Mouse (Mus musculus) neural tube, embryonic 12.5 days (tissue): ENCODE data around the gene Lrp3. TPM values are rescaled to one million over a fixed set of nuclear protein-coding genes. Genes with fewer than 3 reads are reported as not detected.
A peak's percentile ranks its signal among the peaks of the same experiment; 100 is the strongest.

ENCODE experiments used
- ATAC-seq: fragments of 200-750 bp; cut with Nextera tagmentation; 2 replicates; pipeline ENCODE4 v1.8.0; 2017; ENCODE audit warnings: low read depth, mild to moderate bottlenecking, moderate TSS enrichment, moderate library complexity; ENCODE audit not compliant: low FRiP score
- H3K27ac ChIP-seq: fragments of 300-500 bp; sonication (generic); 2 replicates; pipeline ENCODE4 v1.5.1; 2016
- H3K27me3 ChIP-seq: fragments of 300-500 bp; sonication (generic); replicated peaks from 2 replicates; pipeline ENCODE4 v1.6.1; 2016; ENCODE audit warnings: mild to moderate bottlenecking
- H3K36me3 ChIP-seq: fragments of 300-500 bp; sonication (generic); 2 replicates; pipeline ENCODE4 v1.6.1; 2016; ENCODE audit warnings: mild to moderate bottlenecking
- H3K4me1 ChIP-seq: fragments of 300-500 bp; sonication (generic); 2 replicates; pipeline ENCODE4 v1.6.1; 2016
- H3K4me2 ChIP-seq: fragments of 300-500 bp; sonication (generic); replicated peaks from 2 replicates; pipeline ENCODE4 v1.6.1; 2016; ENCODE audit warnings: mild to moderate bottlenecking
- H3K4me3 ChIP-seq: fragments of 300-500 bp; sonication (generic); 2 replicates; pipeline ENCODE4 v1.5.1; 2016
- H3K9ac ChIP-seq: fragments of 300-500 bp; sonication (generic); 2 replicates; pipeline ENCODE4 v1.6.1; 2016; ENCODE audit warnings: mild to moderate bottlenecking
- H3K9me3 ChIP-seq: fragments of 300-500 bp; sonication (generic); 2 replicates; pipeline ENCODE4 v1.6.1; 2016; ENCODE audit warnings: mild to moderate bottlenecking
- WGBS: fragments of 180-500 bp; shearing (Covaris S2); methylation state at CpG from one replicate; pipeline ENCODE4 v1.1.7; 2016; 5-methylcytosine and 5-hydroxymethylcytosine counted together
- polyA plus RNA-seq: library from polyadenylated mRNA; unstranded; fragments of >200 nt; fragmentation: Nextera tagmentation; extraction: Ambion mirVana; gene quantifications from 2 replicates; pipeline ENCODE4 v1.2.1, GENCODE M21; 2016

Lrp3 gene
- polyA plus RNA-seq, 1 experiment from 2014 or later = 23.2 TPM

DNA sequence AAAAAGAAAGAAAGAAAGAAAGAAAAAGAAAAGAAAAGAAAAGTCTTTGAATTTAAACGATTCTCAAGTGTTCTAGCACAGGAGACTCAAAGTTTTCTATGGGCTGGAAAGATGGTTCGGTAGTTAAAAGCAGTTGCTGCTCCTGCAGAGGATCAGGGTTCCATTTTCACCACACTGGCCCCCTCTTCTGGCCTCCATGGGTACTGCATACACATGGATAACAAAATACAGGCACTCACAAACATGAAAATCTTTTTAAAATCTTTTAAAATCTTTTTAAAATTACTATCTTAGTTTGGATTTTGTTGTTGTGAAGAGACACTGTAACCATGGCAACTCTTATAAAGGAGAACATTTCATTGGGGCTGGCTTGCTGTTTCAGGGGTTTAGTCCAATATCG, 15.0 kb upstream of the Lrp3 start:
- Histone ChIP-seq H3K4me1 (peaks cover under 1% of the 10 kb centered on the region; the same call in 1 of the 2 replicates), H3K4me2 (no peak overlapping the region), H3K27me3 (no peaks in the 10 kb centered on the region), H3K9me3 (no peaks in the 10 kb centered on the region), H3K36me3 (no peaks in the 10 kb centered on the region), H3K27ac (no peak overlapping the region), H3K4me3 (no peak overlapping the region), H3K9ac (no peak overlapping the region)
- WGBS = 63% methylated on average over 3 of the region's 3 CpGs
- no peak for ATAC-seq

GRCm38 (mm10) chr7:35220694-35221365, 5.5 kb upstream of the Lrp3 start:
- Histone ChIP-seq H3K27ac (no peak overlapping the region), H3K9me3 (no peaks in the 10 kb centered on the region), H3K27me3 (no peaks in the 10 kb centered on the region), H3K36me3 (no peaks in the 10 kb centered on the region), H3K9ac (no peak overlapping the region), H3K4me3 (no peak overlapping the region), H3K4me1 (no peaks in the 10 kb centered on the region), H3K4me2 (no peak overlapping the region)
- no peak for ATAC-seq
- 78% methylated on average over 9 of the region's 9 CpGs for WGBS

- peaks cover 19% of the 10 kb centered on the region for H3K4me1 ChIP-seq
- 48% methylated on average over 5 of the region's 5 CpGs for WGBS
- H3K9me3 ChIP-seq = no peaks in the 10 kb centered on the region
- peak overlapping the region; percentile 79; the same call in 1 of the 2 replicates for H3K27ac ChIP-seq
- H3K4me2 ChIP-seq = peak overlapping the region; percentile 77
- no peaks in the 10 kb centered on the region for H3K27me3 ChIP-seq
- H3K36me3 ChIP-seq = peaks cover 20% of the 10 kb centered on the region
- H3K4me3 ChIP-seq = peak overlapping the region; percentile 87
- no peak for ATAC-seq
- peak overlapping the region; percentile 95 for H3K9ac ChIP-seq
Measured at GRCm38 (mm10) chr7:35215731-35216130, 433 bp upstream of the Lrp3 start.

DNA sequence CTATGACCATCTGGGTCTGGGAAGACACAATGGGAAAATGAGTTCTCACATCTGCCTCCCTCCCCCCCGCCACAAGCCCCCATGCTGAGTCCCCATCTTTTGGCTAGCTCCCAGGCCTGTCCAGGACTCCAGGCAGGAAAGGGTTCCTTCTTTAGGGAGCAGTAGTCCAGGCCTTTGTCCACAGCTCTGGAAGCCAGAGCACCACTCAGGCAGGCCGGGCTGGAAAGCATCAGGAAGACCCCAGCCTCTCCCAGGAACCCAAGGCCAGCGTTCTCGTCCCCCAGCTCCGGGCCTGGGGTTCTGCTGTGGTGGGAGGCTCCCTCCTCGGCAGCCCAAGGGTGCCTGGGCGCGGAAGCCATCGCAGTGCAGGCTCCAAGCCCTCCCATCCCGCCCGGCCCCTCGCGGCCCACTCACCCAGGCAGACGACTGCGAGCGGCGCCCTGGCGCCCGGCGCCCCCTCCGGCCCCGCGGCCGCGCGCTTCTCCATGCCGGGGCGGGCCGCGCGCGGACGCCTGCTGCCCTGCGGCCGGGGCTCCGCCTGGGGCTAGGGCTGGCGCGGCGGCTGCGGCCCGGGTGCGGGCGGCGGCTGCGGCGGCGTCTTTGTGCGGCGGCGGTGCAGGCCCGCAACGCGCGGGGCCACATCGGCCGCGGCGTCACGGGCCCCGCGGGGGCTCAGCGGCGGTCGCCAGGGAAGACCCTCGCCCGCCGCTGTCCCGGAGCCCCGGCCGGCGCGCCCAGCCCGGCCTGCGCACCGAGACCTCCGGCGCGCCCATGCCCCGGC, 666 bp downstream of the Lrp3 start:
- peaks cover 31% of the 10 kb centered on the region for H3K36me3 ChIP-seq
- peak overlapping the region; percentile 87 for H3K4me3 ChIP-seq
- H3K27me3 ChIP-seq = no peaks in the 10 kb centered on the region
- H3K4me2 ChIP-seq = peak overlapping the region; percentile 77
- H3K9me3 ChIP-seq = no peaks in the 10 kb centered on the region
- H3K9ac ChIP-seq = peak overlapping the region; percentile 95
- peak; percentile 70 for ATAC-seq
- H3K4me1 ChIP-seq = peaks cover 19% of the 10 kb centered on the region
- WGBS = 0% methylated on average over 47 of the region's 79 CpGs
- peak overlapping the region; percentile 79 for H3K27ac ChIP-seq

GRCm38 (mm10) chr7:35211791-35212190, 3.5 kb downstream of the Lrp3 start:
- no peak overlapping the region for H3K27ac ChIP-seq
- H3K4me2 ChIP-seq = no peak overlapping the region
- no peaks in the 10 kb centered on the region for H3K9me3 ChIP-seq
- H3K4me1 ChIP-seq = peaks cover 19% of the 10 kb centered on the region
- WGBS = 90% methylated on average over 4 of the region's 4 CpGs
- H3K36me3 ChIP-seq = peaks cover 58% of the 10 kb centered on the region
- ATAC-seq = no peak
- no peak overlapping the region for H3K4me3 ChIP-seq
- H3K9ac ChIP-seq = no peak overlapping the region
- no peaks in the 10 kb centered on the region for H3K27me3 ChIP-seq

- no peaks in the 10 kb centered on the region for H3K9me3 ChIP-seq
- no peak for ATAC-seq
- no peak overlapping the region for H3K4me3 ChIP-seq
- no peak overlapping the region for H3K9ac ChIP-seq
- no peaks in the 10 kb centered on the region for H3K4me1 ChIP-seq
- no peak overlapping the region for H3K4me2 ChIP-seq
- H3K27me3 ChIP-seq = no peaks in the 10 kb centered on the region
- H3K27ac ChIP-seq = no peak overlapping the region
- peaks cover 57% of the 10 kb centered on the region for H3K36me3 ChIP-seq
Measured at GRCm38 (mm10) chr7:35199755-35200154, 15.5 kb downstream of the Lrp3 start.

- Histone ChIP-seq H3K4me3 (no peak overlapping the region), H3K9ac (no peak overlapping the region), H3K36me3 (peaks cover 51% of the 10 kb centered on the region), H3K4me1 (no peaks in the 10 kb centered on the region), H3K9me3 (no peaks in the 10 kb centered on the region), H3K4me2 (no peak overlapping the region), H3K27me3 (no peaks in the 10 kb centered on the region), H3K27ac (no peak overlapping the region)
- 93% methylated on average over 12 of the region's 12 CpGs for WGBS
- no peak for ATAC-seq
Measured at GRCm38 (mm10) chr7:35198981-35199754, 16.1 kb downstream of the Lrp3 start.

DNA sequence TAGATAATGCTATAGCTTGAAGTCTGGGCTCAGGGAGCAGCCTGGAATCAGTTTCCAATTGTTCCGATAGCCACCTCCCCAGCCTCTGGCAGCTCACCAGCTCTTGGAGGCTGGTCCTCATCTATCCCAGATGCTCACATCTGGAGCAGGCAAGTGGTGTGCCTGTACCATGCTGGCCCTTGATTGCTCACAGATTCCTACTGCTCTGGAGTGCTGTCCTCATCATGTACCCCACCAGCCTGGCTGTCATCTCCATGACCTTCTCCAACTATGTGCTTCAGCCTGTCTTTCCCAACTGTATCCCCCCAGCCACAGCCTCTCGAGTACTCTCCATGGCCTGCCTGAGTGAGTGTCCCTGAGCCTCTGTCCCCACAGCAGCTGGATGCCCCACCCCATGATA, 18.3 kb downstream of the Lrp3 start:
- no peak overlapping the region for H3K4me3 ChIP-seq
- H3K4me2 ChIP-seq = no peak overlapping the region
- no peak for ATAC-seq
- 74% methylated on average over 2 of the region's 2 CpGs for WGBS
- no peaks in the 10 kb centered on the region; the same call in 1 of the 2 replicates for H3K27me3 ChIP-seq
- H3K27ac ChIP-seq = no peak overlapping the region
- no peaks in the 10 kb centered on the region for H3K4me1 ChIP-seq
- H3K9ac ChIP-seq = no peak overlapping the region
- H3K9me3 ChIP-seq = no peaks in the 10 kb centered on the region
- peaks cover 29% of the 10 kb centered on the region for H3K36me3 ChIP-seq

DNA sequence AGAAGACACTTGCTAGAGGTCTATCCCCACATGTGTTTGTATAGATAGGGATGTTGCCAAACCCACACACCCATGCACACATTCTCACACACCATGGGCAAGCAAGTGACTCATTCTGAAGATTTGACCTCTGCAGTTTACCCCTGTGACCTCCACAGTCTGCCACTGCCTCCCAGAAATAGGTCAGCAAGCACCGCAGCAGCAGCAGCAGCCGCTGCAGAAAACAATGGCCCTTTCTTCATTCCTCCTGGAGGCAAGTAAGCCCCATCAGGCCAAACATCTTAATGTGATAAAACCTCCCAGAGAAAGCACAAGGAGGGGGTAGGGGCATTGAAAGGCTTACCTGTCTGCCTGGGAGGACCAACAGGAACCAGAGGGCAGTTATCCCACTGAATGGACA, 24.0 kb downstream of the Lrp3 start:
- Histone ChIP-seq H3K27me3 (peaks cover 28% of the 10 kb centered on the region), H3K4me3 (no peak overlapping the region), H3K27ac (no peak overlapping the region), H3K9me3 (no peaks in the 10 kb centered on the region), H3K4me2 (no peak overlapping the region), H3K9ac (no peak overlapping the region), H3K36me3 (no peaks in the 10 kb centered on the region), H3K4me1 (peaks cover 2% of the 10 kb centered on the region)
- no peak for ATAC-seq
- WGBS = 16% methylated on average over 2 of the region's 2 CpGs

DNA sequence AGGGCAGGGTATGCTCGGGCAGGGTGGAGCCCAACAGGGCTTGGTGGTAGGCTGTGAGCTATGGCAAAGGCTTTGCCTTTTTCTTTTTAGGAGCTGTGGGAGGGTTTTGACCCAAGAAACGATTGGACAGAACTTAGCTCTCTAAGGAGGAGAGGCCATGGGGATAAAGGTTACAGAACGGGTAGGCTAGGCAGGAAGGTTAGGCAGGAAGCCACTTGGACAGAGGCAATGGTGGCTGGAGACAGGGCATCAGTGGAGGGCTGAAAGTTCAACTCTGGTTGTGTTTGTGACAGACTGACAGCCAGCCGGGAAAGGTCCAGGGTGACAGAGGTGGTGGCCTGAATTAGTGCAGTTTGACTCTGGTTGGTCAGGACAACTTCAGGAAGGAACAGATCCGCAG, 25.6 kb downstream of the Lrp3 start:
- H3K4me3 ChIP-seq = no peak overlapping the region
- peaks cover 15% of the 10 kb centered on the region for H3K4me1 ChIP-seq
- peaks cover 43% of the 10 kb centered on the region for H3K27me3 ChIP-seq
- H3K36me3 ChIP-seq = no peaks in the 10 kb centered on the region
- no peak overlapping the region for H3K9ac ChIP-seq
- 69% methylated on average over 5 of the region's 5 CpGs for WGBS
- no peak overlapping the region for H3K4me2 ChIP-seq
- ATAC-seq = no peak
- H3K9me3 ChIP-seq = no peaks in the 10 kb centered on the region
- H3K27ac ChIP-seq = no peak overlapping the region

GRCm38 (mm10) chr7:35185889-35186569, 29.3 kb downstream of the Lrp3 start, which contains the start of gene Slc7a10:
TSS of gene Slc7a10 (plus strand) at chr7:35186385.
- Histone ChIP-seq H3K9ac (0 out of 2 replicates have a peak within 1 kb of the TSS, but pooled peaks have one; percentile 22), H3K4me2 (peak within 1 kb of the TSS; percentile 65), H3K4me3 (peak within 1 kb of the TSS; percentile 31), H3K27ac (no peak within 1 kb of the TSS), H3K36me3 (no peaks in the 10 kb centered on the region), H3K27me3 (peaks cover 50% of the 10 kb centered on the region), H3K9me3 (no peaks in the 10 kb centered on the region), H3K4me1 (peaks cover 16% of the 10 kb centered on the region)
- WGBS = 2% methylated on average over 42 of the region's 43 CpGs
- ATAC-seq = peak; percentile 23; the same call in 1 of the 2 replicates
